Mouse (Mus musculus): Measurements from ENCODE around the gene Defa26. TPM values are rescaled to one million over a fixed set of nuclear protein-coding genes. Genes with fewer than 3 reads are reported as not detected.
"Not testable (repeated sequence)": the region's sequence is repeated elsewhere in the genome, so short reads cannot be mapped to it uniquely, and the experiment has no call there.

Gene Defa26
- not detected in 2 replicates for polyA plus RNA-seq (2014; fragmentation: Nextera tagmentation; extraction: Ambion mirVana)

- H3K4me2 ChIP-seq (ENCODE audit: low read length); H3K27me3 ChIP-seq (ENCODE audit: control insufficient read depth, insufficient read depth, low read length); H3K9ac ChIP-seq (ENCODE audit: low read length); H3K4me1 ChIP-seq (ENCODE audit: control insufficient read depth in 2 of 2, insufficient read depth in 2 of 2, low read length in 2 of 2); H3K27ac ChIP-seq (replicated peaks in 1 of 2; ENCODE audit: control insufficient read depth in 1 of 2, insufficient read depth in 1 of 2, low read depth in 2 of 2, low read length in 2 of 2); H3K36me3 ChIP-seq (ENCODE audit: control insufficient read depth, insufficient read depth, low read length); H3K9me3 ChIP-seq (ENCODE audit: control insufficient read depth, low read length); ATAC-seq (ENCODE audit: insufficient number of reproducible peaks, insufficient read depth, low FRiP score, low read depth); H3K4me3 ChIP-seq (ENCODE audit: control insufficient read depth in 1 of 2, insufficient read depth in 1 of 2, low read depth in 1 of 2, low read length in 2 of 2): not testable (repeated sequence)
- no CpG with 5 or more reads among the region's 1 CpGs for WGBS
Observed at GRCm38 (mm10) chr8:21617883-21618282, at the start of gene Defa26. Gene Defa26, plus strand, starts transcription at chr8:21618183.

- ATAC-seq (ENCODE audit: insufficient number of reproducible peaks, insufficient read depth, low FRiP score, low read depth); H3K4me2 ChIP-seq (ENCODE audit: low read length); H3K27me3 ChIP-seq (ENCODE audit: control insufficient read depth, insufficient read depth, low read length); H3K36me3 ChIP-seq (ENCODE audit: control insufficient read depth, insufficient read depth, low read length); H3K9me3 ChIP-seq (ENCODE audit: control insufficient read depth, low read length); H3K4me1 ChIP-seq (ENCODE audit: control insufficient read depth in 2 of 2, insufficient read depth in 2 of 2, low read length in 2 of 2); H3K9ac ChIP-seq (ENCODE audit: low read length); H3K4me3 ChIP-seq (ENCODE audit: control insufficient read depth in 1 of 2, insufficient read depth in 1 of 2, low read depth in 1 of 2, low read length in 2 of 2); H3K27ac ChIP-seq (replicated peaks in 1 of 2; ENCODE audit: control insufficient read depth in 1 of 2, insufficient read depth in 1 of 2, low read depth in 2 of 2, low read length in 2 of 2): not testable (repeated sequence)
- WGBS, result no CpG with 5 or more reads among the region's 1 CpGs
Observed at GRCm38 (mm10) chr8:21582706-21583105, 35.3 kb upstream of the Defa26 start, which contains the start of gene Defa28. Gene Defa28, plus strand, starts transcription at chr8:21583006.

- WGBS, result no CpG with 5 or more reads among the region's 1 CpGs
- not testable (repeated sequence) for H3K9me3 ChIP-seq (ENCODE audit: control insufficient read depth, low read length); ATAC-seq (ENCODE audit: insufficient number of reproducible peaks, insufficient read depth, low FRiP score, low read depth); H3K4me3 ChIP-seq (ENCODE audit: control insufficient read depth in 1 of 2, insufficient read depth in 1 of 2, low read depth in 1 of 2, low read length in 2 of 2); H3K27me3 ChIP-seq (ENCODE audit: control insufficient read depth, insufficient read depth, low read length); H3K4me2 ChIP-seq (ENCODE audit: low read length); H3K4me1 ChIP-seq (ENCODE audit: control insufficient read depth in 2 of 2, insufficient read depth in 2 of 2, low read length in 2 of 2); H3K9ac ChIP-seq (ENCODE audit: low read length); H3K36me3 ChIP-seq (ENCODE audit: control insufficient read depth, insufficient read depth, low read length); H3K27ac ChIP-seq (replicated peaks in 1 of 2; ENCODE audit: control insufficient read depth in 1 of 2, insufficient read depth in 1 of 2, low read depth in 2 of 2, low read length in 2 of 2)
Observed at GRCm38 (mm10) chr8:21594408-21594807, 23.6 kb upstream of the Defa26 start, which contains the start of gene Gm7861. Gene Gm7861, minus strand, starts transcription at chr8:21594508.

GRCm38 (mm10) chr8:21655480-21655879 lies 37.5 kb downstream of the Defa26 start, which contains the start of gene Defa17:
Gene Defa17, plus strand, starts transcription at chr8:21655780.
- no CpG with 5 or more reads among the region's 2 CpGs for WGBS
- ATAC-seq (ENCODE audit: insufficient number of reproducible peaks, insufficient read depth, low FRiP score, low read depth); H3K4me1 ChIP-seq (ENCODE audit: control insufficient read depth in 2 of 2, insufficient read depth in 2 of 2, low read length in 2 of 2): not testable (repeated sequence)

GRCm38 (mm10) chr8:21665497-21665896 lies 47.5 kb downstream of the Defa26 start, which contains the start of gene Defa34:
Gene Defa34, plus strand, starts transcription at chr8:21665797.
- ATAC-seq (ENCODE audit: insufficient number of reproducible peaks, insufficient read depth, low FRiP score, low read depth); H3K36me3 ChIP-seq (ENCODE audit: control insufficient read depth, insufficient read depth, low read length); H3K9me3 ChIP-seq (ENCODE audit: control insufficient read depth, low read length); H3K4me1 ChIP-seq (ENCODE audit: control insufficient read depth in 2 of 2, insufficient read depth in 2 of 2, low read length in 2 of 2); H3K27ac ChIP-seq (replicated peaks in 1 of 2; ENCODE audit: control insufficient read depth in 1 of 2, insufficient read depth in 1 of 2, low read depth in 2 of 2, low read length in 2 of 2); H3K4me2 ChIP-seq (ENCODE audit: low read length); H3K4me3 ChIP-seq (ENCODE audit: control insufficient read depth in 1 of 2, insufficient read depth in 1 of 2, low read depth in 1 of 2, low read length in 2 of 2); H3K9ac ChIP-seq (ENCODE audit: low read length); H3K27me3 ChIP-seq (ENCODE audit: control insufficient read depth, insufficient read depth, low read length): not testable (repeated sequence)
- WGBS, result no CpG with 5 or more reads among the region's 1 CpGs

More at GRCm38 (mm10) chr8:21655480-21655879, 37.5 kb downstream of the Defa26 start, which contains the start of gene Defa17:
- not testable (repeated sequence) for H3K4me3 ChIP-seq (ENCODE audit: control insufficient read depth in 1 of 2, insufficient read depth in 1 of 2, low read depth in 1 of 2, low read length in 2 of 2); H3K27ac ChIP-seq (replicated peaks in 1 of 2; ENCODE audit: control insufficient read depth in 1 of 2, insufficient read depth in 1 of 2, low read depth in 2 of 2, low read length in 2 of 2); H3K36me3 ChIP-seq (ENCODE audit: control insufficient read depth, insufficient read depth, low read length); H3K4me2 ChIP-seq (ENCODE audit: low read length); H3K27me3 ChIP-seq (ENCODE audit: control insufficient read depth, insufficient read depth, low read length); H3K9ac ChIP-seq (ENCODE audit: low read length); H3K9me3 ChIP-seq (ENCODE audit: control insufficient read depth, low read length)

Other genes with a start within 250 kb of the Defa26 start
- gene Defa2, start 239.7 kb upstream of the Defa26 start, polyA plus RNA-seq (2014; fragmentation: Nextera tagmentation; extraction: Ambion mirVana), result not detected in 2 replicates
- not detected in 2 replicates for gene Defa33, start 226.4 kb upstream of the Defa26 start, polyA plus RNA-seq (2014; fragmentation: Nextera tagmentation; extraction: Ambion mirVana)
- not detected in 2 replicates for gene Defa36, start 190.8 kb upstream of the Defa26 start, polyA plus RNA-seq (2014; fragmentation: Nextera tagmentation; extraction: Ambion mirVana)
- not detected in 2 replicates for gene Gm7849, start 161.6 kb upstream of the Defa26 start, polyA plus RNA-seq (2014; fragmentation: Nextera tagmentation; extraction: Ambion mirVana)
- gene Defa20, start 108.9 kb upstream of the Defa26 start, polyA plus RNA-seq (2014; fragmentation: Nextera tagmentation; extraction: Ambion mirVana), result not detected in 2 replicates
- not detected in 2 replicates for gene Defa32, start 89.2 kb upstream of the Defa26 start, polyA plus RNA-seq (2014; fragmentation: Nextera tagmentation; extraction: Ambion mirVana)
- gene Defa37, start 52.8 kb upstream of the Defa26 start, polyA plus RNA-seq (2014; fragmentation: Nextera tagmentation; extraction: Ambion mirVana), result not detected in 2 replicates
- not detected in 2 replicates for gene Defa28, start 35.2 kb upstream of the Defa26 start, polyA plus RNA-seq (2014; fragmentation: Nextera tagmentation; extraction: Ambion mirVana)
- not detected in 2 replicates for gene Gm7861, start 23.7 kb upstream of the Defa26 start, polyA plus RNA-seq (2014; fragmentation: Nextera tagmentation; extraction: Ambion mirVana)
- gene Defa17, start 37.6 kb downstream of the Defa26 start, polyA plus RNA-seq (2014; fragmentation: Nextera tagmentation; extraction: Ambion mirVana), result not detected in 2 replicates
- gene Defa34, start 47.6 kb downstream of the Defa26 start, polyA plus RNA-seq (2014; fragmentation: Nextera tagmentation; extraction: Ambion mirVana), result not detected in 2 replicates
- gene AY761184, start 85.5 kb downstream of the Defa26 start, polyA plus RNA-seq (2014; fragmentation: Nextera tagmentation; extraction: Ambion mirVana), result not detected in 2 replicates
- not detected in 2 replicates for gene Defa24, start 116.3 kb downstream of the Defa26 start, polyA plus RNA-seq (2014; fragmentation: Nextera tagmentation; extraction: Ambion mirVana)
- not detected in 2 replicates for gene Defb50, start 205.4 kb downstream of the Defa26 start, polyA plus RNA-seq (2014; fragmentation: Nextera tagmentation; extraction: Ambion mirVana)
- gene Defb2, start 221.7 kb downstream of the Defa26 start, polyA plus RNA-seq (2014; fragmentation: Nextera tagmentation; extraction: Ambion mirVana), result not detected in 2 replicates
- not detected in 2 replicates for gene Defb10, start 240.7 kb downstream of the Defa26 start, polyA plus RNA-seq (2014; fragmentation: Nextera tagmentation; extraction: Ambion mirVana)